Mouse (Mus musculus): ENCODE results near the gene Oxnad1.

The Oxnad1 gene

GRCm38 (mm10) chr14:32084761-32085485 lies at the start of gene Oxnad1:
Gene Oxnad1 (plus strand): TSS chr14:32085374.
- POLR2A ChIA-PET, result interaction anchor here (0.5 to 4.2 kb wide), 72 partner anchors 8 to 591 kb away, joined by 3 to 16 read pairs (median 4); partner anchors contain the start of genes Ncoa4 (in 3 of the 4), Btd (in 1 of the 4), Eaf1 (in 1 of the 4) and Galnt15 (in 1 of the 4)
- CTCF ChIA-PET, result interaction anchor here in 3 of 4 experiments (0.6 to 1.4 kb wide), 9 partner anchors 8 to 108 kb away, joined by 3 to 5 read pairs (median 3); no protein-coding TSS in a partner anchor

- ChIA-PET POLR2A (no interaction called here), CTCF (interaction anchor here in 1 of 4 experiments (1.2 kb wide), 1 partner anchor 20 kb away, joined by 4 read pairs; no protein-coding TSS in a partner anchor)
These were observed 48.7 kb upstream of the Oxnad1 start for GRCm38 (mm10) chr14:32036482-32036881.

GRCm38 (mm10) chr14:32037661-32038252 lies 47.4 kb upstream of the Oxnad1 start:
- POLR2A ChIA-PET, result interaction anchor here in 2 of 4 experiments (0.7 kb wide), 2 partner anchors 610 to 1041 kb away, joined by 3 to 6 read pairs; no protein-coding TSS in a partner anchor
- CTCF ChIA-PET, result interaction anchor here in 1 of 4 experiments (1.6 kb wide), 1 partner anchor 83 kb away, joined by 6 read pairs; no protein-coding TSS in a partner anchor

GRCm38 (mm10) chr14:32042108-32042507 lies 43.1 kb upstream of the Oxnad1 start:
- ChIA-PET CTCF (no interaction called here), POLR2A (no interaction called here)

GRCm38 (mm10) chr14:32046357-32046756 lies 38.8 kb upstream of the Oxnad1 start:
- POLR2A ChIA-PET, result interaction anchor here in 3 of 4 experiments (0.6 to 1.1 kb wide), 4 partner anchors 8 to 109 kb away, joined by 3 read pairs; partner anchors contain the start of gene Oxnad1 (in 1 of the 3)
- CTCF ChIA-PET, result interaction anchor here (0.6 to 1.4 kb wide), 5 partner anchors 10 to 245 kb away, joined by 3 to 8 read pairs (median 4); no protein-coding TSS in a partner anchor

GRCm38 (mm10) chr14:32050171-32050570 lies 35.0 kb upstream of the Oxnad1 start:
- ChIA-PET CTCF (no interaction called here), POLR2A (interaction anchor here in 1 of 4 experiments (1.4 kb wide), 1 partner anchor 25 kb away, joined by 3 read pairs; no protein-coding TSS in a partner anchor)

GRCm38 (mm10) chr14:32053895-32054294 lies 31.3 kb upstream of the Oxnad1 start:
- ChIA-PET CTCF (no interaction called here), POLR2A (interaction anchor here in 2 of 4 experiments (0.8 to 1.5 kb wide), 5 partner anchors 8 to 391 kb away, joined by 3 to 5 read pairs (median 4); no protein-coding TSS in a partner anchor)

GRCm38 (mm10) chr14:32054788-32055187 lies 30.4 kb upstream of the Oxnad1 start:
- POLR2A ChIA-PET, result interaction anchor here in 3 of 4 experiments (0.6 to 1.5 kb wide), 8 partner anchors 9 to 392 kb away, joined by 3 to 5 read pairs (median 3); no protein-coding TSS in a partner anchor
- CTCF ChIA-PET, result interaction anchor here in 1 of 4 experiments (0.6 kb wide), 1 partner anchor 431 kb away, joined by 4 read pairs; no protein-coding TSS in a partner anchor

GRCm38 (mm10) chr14:32055781-32056180 lies 29.4 kb upstream of the Oxnad1 start:
- ChIA-PET POLR2A (interaction anchor here in 2 of 4 experiments (0.8 to 1.2 kb wide), 3 partner anchors 32 to 275 kb away, joined by 3 read pairs; no protein-coding TSS in a partner anchor), CTCF (interaction anchor here (0.7 to 1.4 kb wide), 16 partner anchors 9 to 444 kb away, joined by 3 to 19 read pairs (median 4); no protein-coding TSS in a partner anchor)

GRCm38 (mm10) chr14:32056675-32057074 lies 28.5 kb upstream of the Oxnad1 start:
- CTCF ChIA-PET, result interaction anchor here (0.6 to 1.4 kb wide), 31 partner anchors 8 to 661 kb away, joined by 3 to 19 read pairs (median 3); partner anchors contain the start of gene Galnt15 (in 2 of the 4)
- POLR2A ChIA-PET, result interaction anchor here in 2 of 4 experiments (0.7 to 1.2 kb wide), 8 partner anchors 9 to 415 kb away, joined by 3 to 4 read pairs (median 3); partner anchors contain the start of genes Dph3 (in 1 of the 2), Hacl1 (in 1 of the 2) and Oxnad1 (in 1 of the 2)

- ChIA-PET POLR2A (interaction anchor here in 1 of 4 experiments (2.6 kb wide), 1 partner anchor 27 kb away, joined by 7 read pairs; the partner anchor contains the start of genes Dph3 and Oxnad1), CTCF (interaction anchor here in 2 of 4 experiments (0.6 to 1.3 kb wide), 2 partner anchors 21 to 472 kb away, joined by 4 read pairs; no protein-coding TSS in a partner anchor)
These were observed 27.5 kb upstream of the Oxnad1 start for GRCm38 (mm10) chr14:32057664-32058063.

- ChIA-PET CTCF (interaction anchor here in 3 of 4 experiments (0.6 to 1.8 kb wide), 6 partner anchors 12 to 622 kb away, joined by 3 to 5 read pairs (median 4); partner anchors contain the start of genes Dph3 (in 1 of the 3), Galnt15 (in 1 of the 3) and Oxnad1 (in 1 of the 3)), POLR2A (interaction anchor here in 3 of 4 experiments (0.7 to 1.4 kb wide), 8 partner anchors 8 to 256 kb away, joined by 3 to 5 read pairs (median 4); partner anchors contain the start of genes Dph3 (in 2 of the 3), Ncoa4 (in 2 of the 3) and Oxnad1 (in 2 of the 3))
These were observed 23.8 kb upstream of the Oxnad1 start for GRCm38 (mm10) chr14:32061398-32061797.

- ChIA-PET POLR2A (interaction anchor here in 3 of 4 experiments (1.0 to 3.7 kb wide), 3 partner anchors 12 to 87 kb away, joined by 3 to 16 read pairs (median 3); partner anchors contain the start of genes Dph3 (in 2 of the 3), Oxnad1 (in 2 of the 3) and Ncoa4 (in 1 of the 3)), CTCF (interaction anchor here in 1 of 4 experiments (0.5 kb wide), 1 partner anchor 600 kb away, joined by 4 read pairs; no protein-coding TSS in a partner anchor)
These were observed 12.4 kb upstream of the Oxnad1 start for GRCm38 (mm10) chr14:32072807-32073206.

GRCm38 (mm10) chr14:32073211-32073685 lies 11.9 kb upstream of the Oxnad1 start:
- POLR2A ChIA-PET, result interaction anchor here in 3 of 4 experiments (1.0 to 3.7 kb wide), 4 partner anchors 11 to 432 kb away, joined by 3 to 16 read pairs (median 3); partner anchors contain the start of genes Dph3 (in 2 of the 3), Oxnad1 (in 2 of the 3), Hacl1 (in 1 of the 3) and Ncoa4 (in 1 of the 3)
- CTCF ChIA-PET, result interaction anchor here in 2 of 4 experiments (0.5 to 1.1 kb wide), 2 partner anchors 286 to 601 kb away, joined by 3 to 4 read pairs; no protein-coding TSS in a partner anchor

- ChIA-PET POLR2A (interaction anchor here in 3 of 4 experiments (1.0 to 3.7 kb wide), 4 partner anchors 11 to 432 kb away, joined by 3 to 16 read pairs (median 3); partner anchors contain the start of genes Dph3 (in 1 of the 3), Hacl1 (in 1 of the 3), Ncoa4 (in 1 of the 3) and Oxnad1 (in 1 of the 3)), CTCF (interaction anchor here in 1 of 4 experiments (1.1 kb wide), 1 partner anchor 287 kb away, joined by 3 read pairs; no protein-coding TSS in a partner anchor)
These were observed 11.3 kb upstream of the Oxnad1 start for GRCm38 (mm10) chr14:32073901-32074300.

- ChIA-PET POLR2A (interaction anchor here in 3 of 4 experiments (0.9 to 2.5 kb wide), 9 partner anchors 8 to 415 kb away, joined by 3 to 10 read pairs (median 3); partner anchors contain the start of genes Dph3 (in 2 of the 3) and Oxnad1 (in 2 of the 3)), CTCF (interaction anchor here in 3 of 4 experiments (0.5 to 1.9 kb wide), 10 partner anchors 8 to 465 kb away, joined by 3 to 8 read pairs (median 4); partner anchors contain the start of genes Dph3 (in 1 of the 3) and Oxnad1 (in 1 of the 3))
These were observed 8.1 kb upstream of the Oxnad1 start for GRCm38 (mm10) chr14:32076896-32077575.
